Mouse (Mus musculus) naive thymus-derived CD4-positive, alpha-beta T cell, adult 2 months (primary cell): ENCODE measurements at regions not wholly inside any gene's neighbourhood (a gene's known extent, or its start where the extent isn't known, plus 50 kb on each side); places are given as distances from the start of the nearest gene placed in this dataset.
A peak's percentile ranks its signal among the peaks of the same experiment; 100 is the strongest.

Experiments used
- DNase-seq: peaks from one replicate; pipeline ENCODE4 v3.0.0-alpha.2; 2011; ENCODE audit warnings: low read depth

DNA sequence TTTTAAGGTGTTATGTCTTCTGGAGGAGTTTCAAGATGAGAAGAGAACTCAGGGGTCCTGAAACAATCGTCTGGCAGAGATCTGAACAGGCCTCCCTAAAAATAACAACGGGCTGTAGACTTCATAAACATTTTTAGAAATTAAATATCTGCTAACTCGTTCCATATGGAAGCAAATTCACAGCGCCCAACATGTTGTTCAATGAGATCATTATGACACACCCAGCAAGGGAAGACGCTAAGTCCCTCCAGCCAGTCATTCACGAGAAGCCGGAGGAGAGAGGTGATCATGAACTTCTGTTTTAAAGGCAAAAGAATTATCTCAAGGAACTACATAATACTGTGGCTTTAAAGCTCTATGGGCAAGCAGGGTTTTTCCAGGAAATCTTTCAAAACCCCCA is 334.8 kb downstream of the Efna5 start:
- no peak for DNase-seq

DNA sequence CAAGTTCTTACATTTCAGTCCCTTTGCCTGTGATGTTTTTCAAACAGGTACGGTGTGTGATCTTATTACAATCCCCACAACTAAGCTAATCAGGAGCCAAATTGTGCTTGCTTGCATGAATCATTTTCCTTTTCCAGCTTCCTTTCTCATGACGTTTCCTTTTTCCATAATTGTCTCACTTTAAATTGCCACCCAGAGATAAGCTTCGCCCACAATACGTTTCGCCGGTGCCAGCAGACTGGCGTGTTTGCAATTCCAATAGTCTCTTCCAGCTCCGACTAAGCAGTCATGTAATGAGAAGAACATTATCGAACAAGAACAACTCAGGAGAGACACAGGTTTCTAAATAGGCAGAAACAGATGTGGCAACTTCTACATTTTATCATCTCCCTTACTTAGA is 335.8 kb downstream of the Efna5 start:
- DNase-seq, result no peak

DNA sequence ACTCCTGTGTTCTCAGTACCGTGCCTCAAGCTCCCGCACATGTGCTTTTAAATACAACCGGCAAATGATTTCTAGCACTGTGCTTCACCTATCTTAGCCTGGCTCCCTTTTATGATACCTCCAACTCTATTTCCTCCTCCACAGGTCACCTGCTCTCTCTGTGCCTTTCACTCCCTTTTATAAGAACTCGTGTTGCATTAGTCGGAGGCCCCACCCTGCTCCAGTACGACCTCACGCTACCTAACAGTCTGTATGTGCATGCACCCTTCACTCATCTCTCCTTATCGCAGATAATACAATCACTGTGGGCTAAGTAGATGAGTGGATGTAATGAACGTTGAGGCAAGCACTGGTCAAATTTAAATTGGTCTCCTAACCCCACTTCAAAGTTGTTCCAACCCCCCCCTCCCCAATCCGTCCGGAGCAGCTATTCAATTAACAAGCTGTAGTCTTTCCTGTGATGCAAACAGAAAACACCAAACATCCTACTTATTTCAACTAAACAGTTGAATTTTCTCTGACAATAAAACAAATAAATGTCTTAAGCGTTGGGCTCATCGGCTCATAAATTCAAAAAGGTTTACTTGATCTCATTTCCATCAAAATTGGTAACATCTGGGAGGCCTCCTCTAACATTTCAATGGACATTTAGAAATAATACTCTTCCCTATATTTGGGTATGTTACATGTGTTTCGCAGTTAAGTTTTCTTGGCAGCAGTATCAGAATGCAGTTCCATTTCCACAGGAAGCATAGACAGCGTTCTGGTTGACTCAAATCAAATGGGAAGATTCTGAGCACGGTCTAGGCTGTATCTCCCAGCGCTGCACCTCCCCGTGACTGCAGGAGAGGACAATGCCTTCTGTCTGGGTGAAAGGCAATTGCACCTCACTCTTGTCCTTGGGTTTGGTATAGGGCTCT is 337.8 kb downstream of the Efna5 start:
- DNase-seq, result no peak

DNA sequence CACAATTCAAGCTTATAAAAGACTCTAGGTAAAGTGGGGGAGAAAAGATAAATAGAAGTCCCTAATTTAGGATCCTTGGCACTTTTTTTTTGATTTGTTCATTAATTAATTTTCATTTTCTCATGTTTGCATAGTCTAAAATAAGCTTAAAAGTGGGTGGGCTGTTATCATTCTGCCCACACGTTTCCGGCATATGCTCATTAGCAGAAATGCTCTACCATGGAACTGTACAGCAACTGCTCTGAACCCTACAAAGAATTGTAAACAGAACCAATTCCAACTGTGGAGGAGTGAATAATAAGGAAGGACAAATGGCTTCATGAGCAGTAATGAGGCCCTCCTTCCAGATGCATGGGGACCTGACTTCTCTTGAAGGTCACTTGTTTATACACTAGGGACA is 351.2 kb downstream of the Efna5 start:
- no peak for DNase-seq

DNA sequence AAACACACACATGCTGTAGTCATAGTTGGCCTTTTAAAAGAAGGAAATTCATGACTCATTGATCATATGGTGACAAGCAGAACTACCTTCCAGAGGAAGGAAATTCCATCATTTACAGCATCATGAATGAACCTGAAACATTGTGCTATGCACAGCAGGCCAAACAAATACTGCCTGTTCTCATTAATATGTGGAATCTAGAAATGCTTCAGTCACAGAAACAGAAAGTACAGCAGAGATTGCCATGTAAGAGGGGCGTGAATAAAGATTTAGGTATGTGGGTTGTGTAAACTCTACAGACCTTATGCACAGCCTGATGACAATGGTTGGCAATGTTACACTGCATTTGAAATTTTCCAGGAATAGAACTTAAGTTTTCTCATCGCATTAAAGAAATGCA is 353.6 kb downstream of the Efna5 start:
- DNase-seq, result no peak

DNA sequence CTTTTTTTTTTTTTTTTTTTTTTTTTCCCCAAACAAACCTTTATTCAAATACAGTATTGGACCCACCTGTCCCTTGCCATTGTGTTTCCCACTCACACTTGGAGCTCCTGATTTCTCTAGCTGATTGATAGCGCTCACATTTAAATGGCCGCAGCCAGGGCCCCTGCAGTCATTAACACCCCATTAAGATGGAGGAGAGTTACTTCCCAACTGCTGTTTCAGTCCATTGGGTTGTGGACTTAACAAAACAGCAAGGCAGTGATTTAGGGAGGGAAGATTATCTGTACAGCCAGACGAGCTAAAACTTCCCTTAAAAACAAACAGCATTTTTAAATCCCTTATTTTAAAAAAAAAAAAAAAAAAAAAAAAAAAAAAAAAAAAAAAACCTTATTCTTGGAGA is 367.5 kb downstream of the Efna5 start:
- DNase-seq, result no peak

DNA sequence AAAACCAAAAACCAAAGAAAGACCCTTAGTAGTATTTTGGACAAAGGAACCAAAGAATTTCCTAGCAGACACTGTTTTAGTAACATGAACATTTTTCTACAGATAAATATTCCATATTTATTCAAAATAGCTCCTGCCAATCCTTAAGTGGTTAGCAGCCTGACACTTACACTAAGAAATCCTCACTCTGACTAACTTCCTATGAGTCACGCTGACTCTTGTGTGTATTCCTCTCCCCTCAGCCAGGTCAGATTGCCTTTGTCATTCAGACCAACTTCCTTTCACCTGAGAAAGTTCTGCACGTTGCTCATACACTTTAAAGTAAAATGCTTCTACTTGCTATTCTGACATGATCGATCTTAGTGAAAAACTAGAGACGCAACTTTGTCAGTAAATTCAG is 370.9 kb downstream of the Efna5 start:
- no peak for DNase-seq

DNA sequence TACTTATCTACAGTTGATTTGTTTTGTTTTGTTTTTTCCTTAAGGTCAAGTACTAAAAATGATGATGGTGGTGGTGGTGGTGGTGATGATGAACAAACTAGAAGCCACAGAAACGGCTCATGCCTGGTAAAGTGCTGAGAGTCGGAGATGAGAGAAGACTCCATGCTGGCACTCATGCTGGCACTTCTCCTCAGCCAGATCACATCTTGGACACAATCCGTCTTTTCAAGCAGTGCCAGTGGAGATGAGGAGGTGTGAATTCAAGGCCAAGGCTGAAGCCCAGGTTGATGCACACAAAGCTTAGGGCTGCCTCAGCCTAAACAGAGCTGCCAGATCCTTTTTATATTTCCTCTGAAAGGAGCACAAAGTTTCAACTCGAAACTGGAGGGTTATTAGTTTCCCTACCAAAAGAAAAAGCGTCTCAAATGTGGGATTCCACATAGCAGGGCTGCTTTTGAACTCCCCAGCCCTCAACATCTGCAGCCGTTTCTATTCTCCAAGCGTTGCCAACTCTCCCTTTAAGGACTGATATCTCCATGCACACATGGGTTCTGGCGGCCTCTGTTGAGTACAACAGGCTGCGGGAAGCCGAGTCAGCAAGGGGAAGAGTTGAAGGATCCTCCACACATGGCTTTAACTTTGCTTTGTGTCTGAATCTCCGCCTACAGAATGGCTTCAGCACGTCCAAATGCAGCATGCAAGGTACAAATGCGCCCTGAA is 373.2 kb downstream of the Efna5 start:
- DNase-seq, result no peak

DNA sequence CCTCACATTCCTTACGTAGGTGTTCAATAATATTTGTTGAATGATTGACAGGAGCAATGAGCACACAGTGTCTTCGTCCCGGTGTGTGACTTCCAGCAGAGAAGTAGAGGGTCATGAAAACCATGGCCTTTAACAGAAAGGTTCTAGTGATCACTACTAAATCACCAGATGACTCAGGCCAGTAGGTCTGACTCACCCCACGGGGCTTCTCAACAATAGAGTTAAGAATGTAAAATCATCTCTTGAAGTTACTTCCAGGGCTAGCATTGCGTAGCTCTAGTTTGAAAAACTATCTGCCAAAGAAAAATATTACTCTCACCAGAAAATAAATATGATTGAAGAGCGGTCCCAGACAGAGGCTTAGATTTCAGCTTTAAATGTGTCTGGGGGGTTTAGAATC is 376.4 kb downstream of the Efna5 start:
- no peak for DNase-seq

DNA sequence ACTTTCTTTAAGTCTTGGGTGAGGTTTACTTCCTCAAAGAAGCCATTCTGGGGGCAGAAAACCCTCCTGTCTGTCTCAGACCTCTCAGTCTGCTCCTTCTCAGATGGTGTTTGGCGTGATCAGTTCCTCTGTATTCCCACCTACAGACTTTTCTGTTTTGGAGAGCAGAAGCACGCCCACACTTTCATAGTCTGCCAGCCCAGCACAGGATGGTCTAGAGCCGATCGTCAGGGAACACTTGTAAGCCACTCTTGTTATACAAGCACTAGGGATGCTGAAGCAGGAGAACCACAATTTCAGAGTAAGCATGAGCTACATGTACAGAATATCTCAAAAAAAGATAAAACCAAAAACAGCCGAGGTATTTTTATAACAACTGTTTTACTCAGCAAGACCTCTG is 410.4 kb downstream of the Efna5 start:
- no peak for DNase-seq

DNA sequence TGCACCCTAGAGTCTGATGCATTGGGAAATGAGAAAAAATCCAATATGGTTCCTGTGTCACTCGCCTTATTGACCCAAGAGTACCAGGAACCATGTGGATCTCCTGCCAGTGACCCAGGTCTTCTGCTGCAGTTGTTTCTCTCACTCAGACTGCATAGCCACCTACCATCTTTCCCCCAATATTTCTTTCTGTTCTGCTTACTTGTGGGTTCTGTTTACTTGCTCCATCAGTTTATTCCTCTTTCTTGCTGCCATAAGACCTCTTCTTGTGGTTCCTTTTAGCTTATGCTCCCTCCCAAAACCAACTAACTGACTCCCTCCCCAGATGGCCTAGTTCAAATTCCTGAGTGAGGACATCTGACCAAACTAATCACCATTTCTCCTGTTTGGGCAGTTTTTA is 411.8 kb downstream of the Efna5 start:
- no peak for DNase-seq

DNA sequence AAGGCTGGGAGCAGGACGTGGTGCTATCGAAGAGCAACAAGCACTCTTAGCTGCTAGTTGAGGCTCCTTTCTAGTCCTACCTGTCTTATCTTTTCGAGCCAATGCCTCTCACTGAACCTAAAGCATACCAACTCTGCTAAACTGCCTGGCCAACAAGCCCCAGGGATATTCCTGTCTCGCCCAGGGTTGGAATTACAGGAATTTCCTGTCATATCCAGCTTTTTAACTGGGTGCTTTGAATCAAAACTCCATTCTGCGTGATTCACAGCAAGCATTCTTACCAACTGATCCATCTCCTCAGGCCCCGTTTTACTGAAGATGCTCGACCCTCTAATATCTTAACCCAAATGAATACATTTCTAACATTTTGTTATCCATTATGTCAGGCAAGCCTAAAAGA is 412.3 kb downstream of the Efna5 start:
- DNase-seq, result no peak

DNA sequence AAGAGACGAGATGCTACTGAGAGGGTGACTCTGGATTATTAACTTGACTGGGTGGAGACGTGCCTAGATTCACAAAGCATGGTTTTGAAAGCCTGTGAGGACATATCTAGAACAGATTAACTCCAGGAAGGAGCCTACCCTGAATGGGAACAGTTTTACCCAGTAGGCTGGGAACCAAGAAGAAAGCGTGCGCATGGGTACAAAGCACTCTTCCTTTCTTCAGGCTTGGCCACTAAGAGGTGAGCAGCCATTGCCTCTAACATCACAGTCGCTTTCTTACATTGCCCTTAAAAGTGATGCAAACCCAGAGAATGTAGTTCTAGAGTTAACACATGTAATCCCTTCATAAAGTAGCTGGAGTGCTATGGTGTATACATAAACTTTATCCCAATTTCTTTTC is 414.0 kb downstream of the Efna5 start:
- DNase-seq, result no peak

DNA sequence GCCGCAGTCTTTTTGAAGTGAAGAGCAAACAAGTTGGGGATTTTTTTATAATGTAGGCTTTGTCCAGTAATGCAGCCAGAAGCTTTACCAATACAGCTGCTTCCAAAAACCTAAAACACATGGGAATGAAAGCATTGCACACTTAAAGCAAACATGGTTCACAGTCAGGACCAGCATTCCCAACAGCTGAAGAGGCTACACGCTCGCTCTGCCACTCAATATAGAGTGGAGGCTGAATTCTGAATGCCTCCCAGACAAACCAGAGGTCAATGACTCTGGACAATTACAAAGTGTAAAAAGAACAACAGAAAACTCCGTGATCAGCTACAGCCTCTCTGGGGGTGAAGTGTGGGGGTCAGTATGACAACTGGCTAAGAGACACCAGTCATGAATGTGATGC is 416.1 kb downstream of the Efna5 start:
- no peak for DNase-seq

DNA sequence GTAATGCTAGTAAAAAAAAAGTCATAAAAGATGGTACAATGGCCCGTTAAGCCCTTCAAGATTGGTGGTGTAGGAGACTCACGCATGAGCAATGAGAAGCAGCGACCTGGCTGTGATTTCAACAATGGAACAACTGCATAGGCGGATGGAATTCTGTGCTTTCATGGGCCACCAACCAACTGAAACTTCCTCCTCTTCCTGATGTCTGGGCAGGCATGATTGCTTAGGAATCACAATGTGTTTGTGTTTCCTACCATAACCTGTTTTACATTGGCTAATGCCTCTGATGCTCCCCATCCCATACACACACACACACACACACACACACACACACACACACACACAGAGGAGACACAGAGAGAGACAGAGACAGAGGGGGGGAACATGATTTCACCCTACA is 416.9 kb downstream of the Efna5 start:
- DNase-seq, result no peak

DNA sequence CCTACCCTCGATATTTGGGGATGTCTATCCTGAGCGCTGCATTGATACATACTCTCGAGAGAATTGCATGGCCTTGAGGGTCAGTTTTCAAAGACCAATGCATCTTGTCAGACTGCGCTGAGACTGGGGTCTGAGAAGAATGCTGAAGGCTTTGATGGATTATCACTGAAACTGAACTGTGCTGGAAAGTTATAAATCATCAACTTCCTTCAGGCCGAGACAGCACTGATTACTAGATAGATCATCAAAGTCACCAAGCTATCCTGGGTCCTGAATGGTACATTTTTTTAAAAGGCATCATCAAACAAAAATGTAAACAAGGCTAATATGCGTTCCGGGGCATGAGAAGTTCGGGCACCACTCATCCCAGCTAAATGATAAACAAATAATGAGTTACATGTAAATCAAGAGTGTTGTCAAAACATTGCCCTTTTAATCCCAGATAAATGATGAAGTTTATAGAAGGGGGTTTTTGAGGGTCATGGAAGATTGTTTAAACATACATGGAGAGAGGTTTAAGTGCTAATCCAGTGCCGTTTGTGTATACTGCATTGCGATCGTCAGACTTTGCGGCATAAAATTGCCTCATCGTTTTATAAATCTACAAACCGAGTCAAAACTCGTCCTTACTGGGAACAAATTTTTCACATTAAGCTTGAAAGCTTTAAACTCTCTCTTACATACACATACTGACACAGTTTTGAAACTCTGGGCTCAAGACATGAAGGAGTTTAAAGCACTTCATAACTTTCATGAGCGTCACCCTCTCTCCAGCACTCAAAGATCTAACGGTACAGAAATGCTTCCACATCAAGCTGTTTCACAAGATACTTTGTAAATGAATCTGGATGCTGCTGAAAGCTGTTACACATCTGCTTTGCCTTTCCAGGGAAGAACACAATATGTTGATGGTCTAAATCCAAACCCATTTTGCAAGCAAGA is 419.5 kb downstream of the Efna5 start:
- DNase-seq, result no peak

DNA sequence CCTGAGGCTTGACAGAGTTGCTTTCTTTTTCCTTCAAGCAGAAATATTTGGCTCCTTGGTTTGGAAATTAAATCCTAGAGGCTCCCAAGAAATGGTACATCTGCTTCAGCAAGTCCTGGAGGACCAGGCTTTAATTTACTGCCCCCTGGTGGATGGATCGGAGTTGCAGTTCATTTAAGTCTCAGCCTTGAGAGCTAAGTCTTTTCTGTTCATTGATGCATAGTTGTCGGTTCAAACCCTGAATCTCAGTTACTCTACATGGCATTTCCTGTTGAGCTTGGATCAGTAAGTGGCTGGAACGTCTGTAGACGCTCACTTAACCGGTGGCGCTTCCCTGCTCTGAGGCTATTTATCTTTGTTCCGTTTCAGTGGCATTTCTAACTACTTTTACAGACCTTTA is 422.2 kb downstream of the Efna5 start:
- peak; percentile 27 for DNase-seq

DNA sequence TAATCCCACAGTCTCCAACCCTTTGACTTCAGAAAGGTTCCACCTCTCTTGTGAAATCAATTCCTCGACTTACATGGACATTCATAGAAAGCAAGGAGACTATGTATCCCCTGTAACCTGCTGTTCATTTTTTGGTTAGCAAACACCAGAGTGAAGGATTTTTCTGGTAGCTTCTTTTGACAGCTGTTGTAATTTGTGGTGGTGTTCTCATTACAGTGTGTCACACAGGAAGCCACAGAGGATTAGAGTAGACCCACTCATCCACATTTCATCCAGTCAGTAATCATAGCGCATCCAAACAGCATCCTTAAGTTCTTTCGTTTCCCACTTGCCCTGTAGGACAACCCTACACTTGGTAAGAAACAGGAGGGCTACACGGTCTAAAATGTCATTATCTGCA is 443.1 kb downstream of the Efna5 start:
- no peak for DNase-seq

DNA sequence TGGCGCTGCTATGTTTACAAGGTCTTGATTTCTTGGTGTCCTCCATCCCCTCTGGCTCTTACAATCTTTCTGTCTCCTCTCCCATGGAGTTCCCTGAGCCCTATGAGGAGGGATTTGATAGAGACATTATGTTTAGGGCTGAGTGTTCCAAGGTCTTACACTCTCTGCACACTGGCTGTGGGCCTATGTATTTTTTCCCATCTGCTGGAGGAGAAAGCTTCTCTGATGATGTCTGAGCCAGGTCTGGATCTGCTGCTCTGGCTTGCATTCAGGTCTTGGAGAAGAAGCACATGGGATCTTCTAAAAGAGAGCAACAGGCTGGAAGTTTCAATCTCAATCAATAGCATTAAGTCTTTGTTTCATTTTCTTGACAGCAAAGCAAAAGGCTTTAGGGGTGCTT is 445.1 kb downstream of the Efna5 start:
- no peak for DNase-seq

DNA sequence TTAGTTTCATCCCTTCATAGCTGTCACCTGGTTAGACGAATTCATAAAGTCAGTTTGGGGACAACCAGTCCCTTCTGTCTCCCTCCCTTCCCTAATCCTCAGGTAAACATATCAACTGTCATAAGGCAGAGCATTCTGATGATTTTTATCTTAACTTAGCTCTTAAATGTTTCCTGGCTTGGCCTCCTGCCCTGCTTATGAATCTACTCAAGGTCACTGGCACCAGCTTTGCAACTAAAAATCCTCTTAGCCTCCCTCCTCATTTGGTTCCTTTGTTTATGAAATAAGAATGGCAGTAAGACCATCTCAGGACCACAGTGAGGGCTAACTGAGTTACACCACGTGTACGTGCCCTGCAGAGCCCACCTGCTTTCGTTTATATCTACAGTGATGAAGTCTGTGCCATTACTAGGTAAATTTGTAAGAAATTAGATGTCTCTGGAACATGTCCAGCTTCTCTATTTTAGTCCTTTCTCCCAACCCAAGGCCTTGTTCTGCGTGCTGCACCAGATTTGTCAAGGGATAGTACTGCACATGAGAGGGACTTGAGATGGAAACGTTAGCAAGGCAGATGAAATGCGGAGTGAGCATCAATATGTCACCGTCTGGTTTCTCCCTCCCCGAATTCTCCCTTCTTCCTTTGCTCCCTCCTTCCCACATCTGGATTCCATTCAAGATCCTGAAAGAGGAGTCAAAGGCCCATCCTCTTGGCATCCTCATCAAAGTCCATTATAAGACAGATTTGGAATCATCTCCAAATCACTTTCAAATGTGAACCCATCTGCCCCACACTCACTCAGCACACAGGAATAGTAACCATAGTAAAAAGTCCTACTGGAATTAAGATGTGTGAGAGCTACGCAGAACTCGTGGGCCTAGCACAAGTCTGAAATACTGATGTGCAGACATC is 457.4 kb downstream of the Efna5 start:
- no peak for DNase-seq

DNA sequence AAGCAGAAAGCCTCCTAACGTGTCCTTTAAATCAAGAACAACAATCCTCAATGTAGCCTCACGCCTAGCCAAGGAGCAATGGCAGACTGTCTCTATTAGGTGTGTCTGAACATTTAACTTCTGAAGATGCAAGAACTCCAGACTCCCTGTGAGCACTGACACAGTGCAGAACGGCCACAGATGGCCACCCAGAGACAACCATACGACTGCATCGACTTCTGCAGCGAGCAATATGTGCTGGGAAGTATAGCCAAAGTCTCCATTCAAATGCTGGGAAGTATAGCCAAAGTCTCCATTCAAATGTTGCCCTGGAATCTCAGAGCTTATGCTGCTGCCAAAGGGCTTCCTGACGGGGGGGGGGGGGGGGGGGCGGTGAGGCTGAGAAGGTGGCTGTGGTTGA is 463.5 kb downstream of the Efna5 start:
- no peak for DNase-seq
